Mouse (Mus musculus) neural tube, postnatal 0 days (tissue): ENCODE measurements around the gene Tyrp1. TPM values are rescaled to one million over a fixed set of nuclear protein-coding genes. Genes with fewer than 3 reads are reported as not detected.

Experiments used
- polyA plus RNA-seq: library from polyadenylated mRNA; unstranded; fragments of >200 nt; fragmentation: Nextera tagmentation; extraction: Ambion mirVana; gene quantifications from 2 replicates; pipeline ENCODE4 v1.2.1, GENCODE M21; 2015

Tyrp1 gene
- polyA plus RNA-seq: 0.19 and 1.0 TPM in 2 replicates

DNA sequence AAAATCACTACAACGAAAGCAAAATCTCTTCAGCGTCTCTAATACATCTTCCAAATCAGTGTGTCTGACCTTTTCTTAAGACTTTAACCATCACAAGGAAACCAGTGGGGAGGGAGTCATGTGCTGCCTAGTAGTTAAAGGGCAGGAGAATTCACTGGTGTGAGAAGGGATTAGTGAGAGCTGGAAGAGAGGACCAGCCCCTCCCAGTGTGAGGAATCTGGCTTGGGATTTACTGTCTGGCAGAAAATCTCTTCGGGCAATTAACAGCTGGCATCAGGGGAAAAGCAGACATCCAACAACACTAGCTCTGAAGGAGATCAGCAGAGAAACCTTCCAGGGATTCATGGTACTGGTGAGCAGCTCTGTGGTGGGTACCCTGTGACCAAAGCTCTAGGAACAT lies at the start of gene Tyrp1:
Gene Tyrp1 (plus strand): TSS at position 74 of the 400 bp plus-strand sequence.

Other genes with a start within 250 kb of the Tyrp1 start
- gene Lurap1l, start 76.5 kb downstream of the Tyrp1 start, polyA plus RNA-seq: 13.5 and 14.3 TPM in 2 replicates